Mouse (Mus musculus): ENCODE measurements around the gene Ctnna2.

Ctnna2 gene

GRCm38 (mm10) chr6:76964998-76965432 is 1014.5 kb downstream of the Ctnna2 start:
- DNase-seq (ENCODE audit: low spot score in 2 of 2), result no peak

DNA sequence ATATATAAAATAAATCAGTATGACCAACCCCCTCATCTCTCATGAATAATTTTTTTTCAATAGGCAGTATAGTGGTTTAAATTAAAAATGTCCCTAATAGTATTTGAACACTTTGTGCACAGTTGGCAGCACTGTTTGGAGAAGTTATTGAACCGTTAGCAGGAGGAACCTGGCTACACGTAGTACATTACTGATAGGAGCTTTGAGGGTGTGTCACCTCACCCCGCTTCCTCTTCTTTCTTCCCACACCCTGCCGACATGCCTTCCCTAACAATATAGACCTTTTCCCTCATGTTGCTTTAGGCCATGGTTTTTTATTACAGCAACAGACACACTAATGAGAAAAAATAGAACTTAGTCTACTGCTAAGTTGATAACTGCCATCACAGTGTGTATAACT is 1071.4 kb downstream of the Ctnna2 start:
- DNase-seq (ENCODE audit: low spot score in 2 of 2), result no peak

DNA sequence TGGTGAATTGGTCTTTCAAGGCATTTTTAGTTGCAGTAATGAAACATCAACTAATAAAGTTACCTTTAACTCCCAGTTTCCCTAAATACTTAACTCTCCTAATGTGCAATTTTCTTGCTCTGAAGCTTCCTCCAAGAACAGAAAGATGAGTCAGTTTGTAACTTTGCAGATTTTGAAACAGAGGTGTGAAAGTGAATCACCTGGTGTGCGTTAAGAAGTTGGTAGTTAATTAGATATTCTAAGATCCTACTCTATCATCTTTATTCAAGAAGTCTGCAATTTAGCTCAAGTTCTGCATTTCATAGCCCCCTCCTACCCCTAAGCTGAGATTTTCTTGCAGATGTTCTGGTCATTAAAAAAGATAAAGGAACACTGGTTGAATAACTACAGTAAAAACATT is 1082.3 kb downstream of the Ctnna2 start:
- no peak for DNase-seq (ENCODE audit: low spot score in 2 of 2)
